Mouse (Mus musculus): ENCODE data around the gene Parp8.

GRCm38 (mm10) chr13:116946566-116946965 is 78.8 kb downstream of the Parp8 start:
- TF ChIP-seq CTCF (IDR thresholded peaks at IDR 0.05; ENCODE audit: low read depth) (no peak), EP300 (IDR thresholded peaks at IDR 0.05; ENCODE audit: low read depth) (no peak)
